Mouse (Mus musculus): ENCODE measurements around the gene Grik3.
"Not testable (repeated sequence)": the region's sequence is repeated elsewhere in the genome, so short reads cannot be mapped to it uniquely, and the experiment has no call there.

Gene Grik3

GRCm38 (mm10) chr4:125590241-125590919 is 99.9 kb downstream of the Grik3 start:
- DNase-seq (ENCODE audit: low read depth, low spot score) = peak; percentile 82

GRCm38 (mm10) chr4:125592663-125593062 is 102.2 kb downstream of the Grik3 start:
- no peak for DNase-seq (ENCODE audit: low read depth, low spot score)

GRCm38 (mm10) chr4:125595011-125595410 is 104.5 kb downstream of the Grik3 start:
- DNase-seq (ENCODE audit: low read depth, low spot score) = no peak

GRCm38 (mm10) chr4:125598677-125599076 is 108.2 kb downstream of the Grik3 start:
- no peak for DNase-seq (ENCODE audit: low read depth, low spot score)

- DNase-seq (ENCODE audit: low read depth, low spot score) = no peak
Observed at GRCm38 (mm10) chr4:125599510-125600005, 109.1 kb downstream of the Grik3 start.

GRCm38 (mm10) chr4:125600642-125601041 is 110.1 kb downstream of the Grik3 start:
- no peak for DNase-seq (ENCODE audit: low read depth, low spot score)

- no peak for DNase-seq (ENCODE audit: low read depth, low spot score)
Observed at GRCm38 (mm10) chr4:125601301-125601700, 110.8 kb downstream of the Grik3 start.

- DNase-seq (ENCODE audit: low read depth, low spot score) = no peak
Observed at GRCm38 (mm10) chr4:125604494-125604893, 114.0 kb downstream of the Grik3 start.

- no peak for DNase-seq (ENCODE audit: low read depth, low spot score)
Observed at GRCm38 (mm10) chr4:125606147-125606546, 115.6 kb downstream of the Grik3 start.

- DNase-seq (ENCODE audit: low read depth, low spot score) = no peak
Observed at GRCm38 (mm10) chr4:125607397-125608042, 117.0 kb downstream of the Grik3 start.

GRCm38 (mm10) chr4:125608896-125609295 is 118.4 kb downstream of the Grik3 start:
- DNase-seq (ENCODE audit: low read depth, low spot score) = not testable (repeated sequence)

GRCm38 (mm10) chr4:125609320-125610306 is 119.1 kb downstream of the Grik3 start:
- DNase-seq (ENCODE audit: low read depth, low spot score) = no peak

GRCm38 (mm10) chr4:125617851-125618250 is 127.4 kb downstream of the Grik3 start:
- no peak for DNase-seq (ENCODE audit: low read depth, low spot score)

- DNase-seq (ENCODE audit: low read depth, low spot score) = no peak
Observed at GRCm38 (mm10) chr4:125618524-125619320, 128.2 kb downstream of the Grik3 start.

- no peak for DNase-seq (ENCODE audit: low read depth, low spot score)
Observed at GRCm38 (mm10) chr4:125624885-125625678, 134.6 kb downstream of the Grik3 start.

GRCm38 (mm10) chr4:125629544-125629943 is 139.0 kb downstream of the Grik3 start:
- no peak for DNase-seq (ENCODE audit: low read depth, low spot score)

GRCm38 (mm10) chr4:125635037-125635436 is 144.5 kb downstream of the Grik3 start:
- no peak for DNase-seq (ENCODE audit: low read depth, low spot score)

- no peak for DNase-seq (ENCODE audit: low read depth, low spot score)
Observed at GRCm38 (mm10) chr4:125636616-125637304, 146.3 kb downstream of the Grik3 start.

GRCm38 (mm10) chr4:125637364-125637763 is 146.9 kb downstream of the Grik3 start:
- no peak for DNase-seq (ENCODE audit: low read depth, low spot score)

GRCm38 (mm10) chr4:125640520-125640919 is 150.0 kb downstream of the Grik3 start:
- no peak for DNase-seq (ENCODE audit: low read depth, low spot score)

Measured in forelimb bud, embryonic 11.5 days (tissue).